ENCODE assay signal across 25 mouse cellular contexts in the genomic region with DNA sequence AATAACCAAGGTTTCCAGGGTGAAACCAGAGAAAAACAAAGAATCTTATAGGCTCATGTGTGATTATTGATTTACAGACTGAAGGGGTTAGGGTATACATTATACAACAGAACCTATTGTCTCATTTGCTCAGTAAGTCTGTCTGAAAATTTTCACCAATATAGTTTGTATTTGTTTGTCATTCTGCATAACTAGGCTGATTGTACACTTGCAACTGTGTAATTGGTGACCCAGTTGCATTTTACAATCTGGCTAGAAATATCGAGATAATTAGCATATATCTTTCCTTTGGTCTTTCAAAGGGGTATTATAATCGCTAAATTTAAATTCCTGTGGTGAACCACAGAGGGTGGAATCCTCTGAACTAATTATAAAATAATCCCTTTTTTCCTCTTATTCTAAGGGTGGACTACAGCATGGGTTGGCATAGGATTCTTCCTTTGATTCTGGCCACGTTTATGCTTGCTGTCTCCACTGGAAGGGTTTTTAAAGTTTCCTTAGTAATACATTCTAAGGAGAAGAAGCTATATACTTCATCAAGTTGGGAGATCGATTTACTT. TPM values are rescaled to one million over a fixed set of nuclear protein-coding genes. Genes with fewer than 3 reads are reported as not detected.
DNase-seq lines count a peak whose midpoint lies in the region; ATAC-seq and TF ChIP-seq lines count a peak whose summit lies in the region.
"Had no signal": no experiment of that assay in that cellular context is flagged by ENCODE, and none has a peak within 500 bp of the region (broad histone marks: within the 10 kb centered on the region; RNA-seq: fewer than 3 reads in every experiment).

No protein-coding gene starts in this region.

- 64% methylated on average over 4 of the region's 4 CpGs for whole genome bisulfite sequencing in embryonic facial prominence, embryonic 14.5 days
- 88% methylated on average over 4 of the region's 4 CpGs for WGBS in embryonic facial prominence, embryonic 10.5 days
- WGBS in midbrain, embryonic 11.5 days = 80% methylated on average over 4 of the region's 4 CpGs
- 91% methylated on average over 4 of the region's 4 CpGs for WGBS in midbrain, embryonic 10.5 days
- WGBS in midbrain, embryonic 12.5 days = 63% methylated on average over 4 of the region's 4 CpGs
- 39% methylated on average over 4 of the region's 4 CpGs for WGBS in neural tube, embryonic 14.5 days

- H3K4me3 ChIP-seq in embryonic facial prominence, embryonic 14.5 days (ENCODE audit: low read depth, low read length) = no peak overlapping the region
- H3K4me3 ChIP-seq in embryonic facial prominence, embryonic 10.5 days = no peak overlapping the region
- H3K4me3 ChIP-seq in midbrain, embryonic 11.5 days (ENCODE audit: low read depth, low read length) = no peak overlapping the region
- no peak overlapping the region for H3K4me3 ChIP-seq in midbrain, embryonic 10.5 days
- H3K4me3 ChIP-seq in midbrain, embryonic 12.5 days = no peak overlapping the region
- H3K4me3 ChIP-seq in neural tube, embryonic 14.5 days (ENCODE audit: low read depth, low read length) = no peak overlapping the region
- no peak overlapping the region for H3K4me3 ChIP-seq in layer of hippocampus, adult 2 months
- H3K4me3 ChIP-seq: erythroblast, embryonic 14.5 days; hindbrain, embryonic 15.5 days; kidney, embryonic 15.5 days; limb, embryonic 12.5 days; liver, embryonic 12.5 days; lung, embryonic 15.5 days had no signal

- no peak overlapping the region for H3K27ac ChIP-seq in embryonic facial prominence, embryonic 14.5 days (replicated peaks; ENCODE audit: low read depth, low read length)
- H3K27ac ChIP-seq in embryonic facial prominence, embryonic 10.5 days (replicated peaks) = no peak overlapping the region
- H3K27ac ChIP-seq in midbrain, embryonic 11.5 days (ENCODE audit: low read depth, low read length) = no peak overlapping the region
- H3K27ac ChIP-seq in midbrain, embryonic 10.5 days (replicated peaks) = no peak overlapping the region
- no peak overlapping the region for H3K27ac ChIP-seq in midbrain, embryonic 12.5 days (replicated peaks)
- no peak overlapping the region for H3K27ac ChIP-seq in neural tube, embryonic 14.5 days (ENCODE audit: low read depth, low read length)
- H3K27ac ChIP-seq in layer of hippocampus, adult 2 months = no peak overlapping the region; the same call in 1 of the 2 replicates
- H3K27ac ChIP-seq: hindbrain, embryonic 15.5 days; kidney, embryonic 15.5 days; limb, embryonic 12.5 days; liver, embryonic 12.5 days; lung, embryonic 15.5 days had no signal

- no peak overlapping the region for H3K4me2 ChIP-seq in embryonic facial prominence, embryonic 14.5 days (ENCODE audit: low read depth, low read length)
- no peak overlapping the region for H3K4me2 ChIP-seq in midbrain, embryonic 11.5 days
- H3K4me2 ChIP-seq in midbrain, embryonic 12.5 days (replicated peaks) = no peak overlapping the region
- H3K4me2 ChIP-seq in neural tube, embryonic 14.5 days (ENCODE audit: low read depth, low read length) = no peak overlapping the region
- H3K4me2 ChIP-seq: hindbrain, embryonic 15.5 days; kidney, embryonic 15.5 days; limb, embryonic 12.5 days; liver, embryonic 12.5 days; lung, embryonic 15.5 days had no signal

- H3K9ac ChIP-seq in embryonic facial prominence, embryonic 14.5 days (ENCODE audit: low read depth, low read length) = no peak overlapping the region
- no peak overlapping the region for H3K9ac ChIP-seq in midbrain, embryonic 11.5 days (ENCODE audit: low read length)
- H3K9ac ChIP-seq in midbrain, embryonic 12.5 days (replicated peaks) = no peak overlapping the region
- H3K9ac ChIP-seq in neural tube, embryonic 14.5 days (replicated peaks; ENCODE audit: low read depth, low read length) = no peak overlapping the region
- H3K9ac ChIP-seq: hindbrain, embryonic 15.5 days; kidney, embryonic 15.5 days; limb, embryonic 12.5 days; liver, embryonic 12.5 days; lung, embryonic 15.5 days had no signal

- H3K27me3 ChIP-seq in embryonic facial prominence, embryonic 14.5 days (replicated peaks; ENCODE audit: control insufficient read depth, insufficient read depth, low read length) = no peaks in the 10 kb centered on the region
- H3K27me3 ChIP-seq in embryonic facial prominence, embryonic 10.5 days (replicated peaks; ENCODE audit: low read depth, poor library complexity, severe bottlenecking) = no peaks in the 10 kb centered on the region
- H3K27me3 ChIP-seq in midbrain, embryonic 11.5 days (ENCODE audit: control insufficient read depth, insufficient read depth, low read length) = no peaks in the 10 kb centered on the region
- H3K27me3 ChIP-seq in midbrain, embryonic 10.5 days (ENCODE audit: low read depth, poor library complexity, severe bottlenecking) = no peaks in the 10 kb centered on the region
- no peaks in the 10 kb centered on the region for H3K27me3 ChIP-seq in midbrain, embryonic 12.5 days
- no peaks in the 10 kb centered on the region for H3K27me3 ChIP-seq in neural tube, embryonic 14.5 days (ENCODE audit: control insufficient read depth, insufficient read depth, low read length)
- H3K27me3 ChIP-seq: hindbrain, embryonic 15.5 days; kidney, embryonic 15.5 days; limb, embryonic 12.5 days; liver, embryonic 12.5 days; lung, embryonic 15.5 days had no signal

- no peak for DNase-seq in embryonic facial prominence, embryonic 14.5 days (ENCODE audit: low spot score)
- no peak for DNase-seq in embryonic facial prominence, embryonic 10.5 days (ENCODE audit: low spot score)
- DNase-seq in midbrain, embryonic 11.5 days (ENCODE audit: low spot score, missing footprints) = no peak
- no peak for DNase-seq in midbrain, embryonic 10.5 days (ENCODE audit: low spot score)
- DNase-seq in layer of hippocampus, adult 2 months (ENCODE audit: low spot score in 2 of 2) = no peak
- no peak for DNase-seq in cerebellum, adult 11-12 months
- DNase-seq: adrenal gland, postnatal 10 days; cerebellum, postnatal 14 days; gastrocnemius, postnatal 36 days; kidney, postnatal 4 days; lung, postnatal 4 days; right cerebral cortex, postnatal 25 days; thymus, postnatal 36 days had no signal

- no peaks in the 10 kb centered on the region for H3K36me3 ChIP-seq in embryonic facial prominence, embryonic 14.5 days (ENCODE audit: control insufficient read depth, insufficient read depth, low read length)
- H3K36me3 ChIP-seq in embryonic facial prominence, embryonic 10.5 days (replicated peaks) = no peaks in the 10 kb centered on the region
- no peaks in the 10 kb centered on the region for H3K36me3 ChIP-seq in midbrain, embryonic 11.5 days (ENCODE audit: control insufficient read depth, insufficient read depth, low read length)
- no peaks in the 10 kb centered on the region for H3K36me3 ChIP-seq in midbrain, embryonic 10.5 days
- no peaks in the 10 kb centered on the region for H3K36me3 ChIP-seq in midbrain, embryonic 12.5 days
- H3K36me3 ChIP-seq in neural tube, embryonic 14.5 days (ENCODE audit: control insufficient read depth, insufficient read depth, low read length) = no peaks in the 10 kb centered on the region
- H3K36me3 ChIP-seq: hindbrain, embryonic 15.5 days; kidney, embryonic 15.5 days; limb, embryonic 12.5 days; liver, embryonic 12.5 days; lung, embryonic 15.5 days had no signal

- peak; percentile 12; the same call in 1 of the 2 replicates for ATAC-seq in embryonic facial prominence, embryonic 14.5 days (ENCODE audit: low read depth)
- 0 out of 2 replicates have a peak, but pooled peaks have one; percentile 33 for ATAC-seq in midbrain, embryonic 11.5 days (ENCODE audit: low FRiP score)
- ATAC-seq in midbrain, embryonic 12.5 days (ENCODE audit: low FRiP score, low read depth) = peak; percentile 57
- ATAC-seq in neural tube, embryonic 14.5 days (ENCODE audit: low read depth) = peak; percentile 47; the same call in 1 of the 2 replicates
- ATAC-seq: activated CD4-positive, CD25-positive, alpha-beta regulatory T cell, adult 4 months; CD4-positive, CD25-positive, alpha-beta regulatory T cell, adult 4 months; intestine, postnatal 0 days; liver, embryonic 12.5 days had no signal

- TF ChIP-seq CTCF in layer of hippocampus, adult 2 months (conservative IDR thresholded peaks at IDR 0.05) = no peak

- H3K9me3 ChIP-seq in embryonic facial prominence, embryonic 14.5 days (ENCODE audit: control insufficient read depth, low read length) = no peaks in the 10 kb centered on the region
- H3K9me3 ChIP-seq in embryonic facial prominence, embryonic 10.5 days = no peaks in the 10 kb centered on the region
- H3K9me3 ChIP-seq in midbrain, embryonic 11.5 days (ENCODE audit: control insufficient read depth, low read length) = no peaks in the 10 kb centered on the region
- H3K9me3 ChIP-seq in midbrain, embryonic 10.5 days (replicated peaks) = no peaks in the 10 kb centered on the region
- H3K9me3 ChIP-seq in midbrain, embryonic 12.5 days = no peaks in the 10 kb centered on the region
- H3K9me3 ChIP-seq in neural tube, embryonic 14.5 days (ENCODE audit: control insufficient read depth, low read length) = no peaks in the 10 kb centered on the region
- H3K9me3 ChIP-seq: hindbrain, embryonic 15.5 days; kidney, embryonic 15.5 days; limb, embryonic 12.5 days; liver, embryonic 12.5 days; lung, embryonic 15.5 days had no signal

- no peaks in the 10 kb centered on the region for H3K4me1 ChIP-seq in embryonic facial prominence, embryonic 14.5 days (ENCODE audit: control insufficient read depth, insufficient read depth, low read length)
- H3K4me1 ChIP-seq in embryonic facial prominence, embryonic 10.5 days = no peaks in the 10 kb centered on the region
- no peaks in the 10 kb centered on the region for H3K4me1 ChIP-seq in midbrain, embryonic 11.5 days (ENCODE audit: control insufficient read depth, insufficient read depth, low read length)
- no peaks in the 10 kb centered on the region for H3K4me1 ChIP-seq in midbrain, embryonic 10.5 days
- no peaks in the 10 kb centered on the region for H3K4me1 ChIP-seq in midbrain, embryonic 12.5 days
- no peaks in the 10 kb centered on the region for H3K4me1 ChIP-seq in neural tube, embryonic 14.5 days (ENCODE audit: control insufficient read depth, insufficient read depth, low read length)
- H3K4me1 ChIP-seq: hindbrain, embryonic 15.5 days; kidney, embryonic 15.5 days; limb, embryonic 12.5 days; liver, embryonic 12.5 days; lung, embryonic 15.5 days had no signal

RNA-seq across cellular contexts. Expression of gene Dnah7a, which starts 34.3 kb away (rescaled TPM):
- 1.8 and 2.2 TPM in 2 replicates for polyA plus RNA-seq in embryonic facial prominence, embryonic 14.5 days (2014; fragmentation: Nextera tagmentation; extraction: Ambion mirVana)
- polyA plus RNA-seq in embryonic facial prominence, embryonic 10.5 days (2016; fragmentation: Nextera tagmentation; extraction: Ambion mirVana) = 6.9 and 7.2 TPM in 2 replicates
- polyA plus RNA-seq in midbrain, embryonic 11.5 days (2014; fragmentation: Nextera tagmentation; extraction: Ambion mirVana) = 6.9 and 10.1 TPM in 2 replicates
- 8.5 and 9.3 TPM in 2 replicates for polyA plus RNA-seq in midbrain, embryonic 10.5 days (2016; fragmentation: Nextera tagmentation; extraction: Ambion mirVana)
- polyA plus RNA-seq in midbrain, embryonic 12.5 days (2016; fragmentation: Nextera tagmentation; extraction: Ambion mirVana) = 7.2 TPM in 2 replicates
- 14.3 and 17.9 TPM in 2 replicates for polyA plus RNA-seq in neural tube, embryonic 14.5 days (2014; fragmentation: Nextera tagmentation; extraction: Ambion mirVana)
- 1 to 10 TPM; 4.2 to 5.2 TPM for total RNA-seq in layer of hippocampus, adult 2 months (2021)
- total RNA-seq: gastrocnemius, postnatal 36 days had no signal
- polyA plus RNA-seq: erythroblast, embryonic 14.5 days; liver, embryonic 12.5 days; spleen, adult 2 months had no signal

RNA-seq across cellular contexts. Expression of gene Stk17b, which starts 44.2 kb away (rescaled TPM):
- polyA plus RNA-seq in embryonic facial prominence, embryonic 14.5 days (2014; fragmentation: Nextera tagmentation; extraction: Ambion mirVana) = 15.2 and 19.6 TPM in 2 replicates
- 7.4 and 8.2 TPM in 2 replicates for polyA plus RNA-seq in embryonic facial prominence, embryonic 10.5 days (2016; fragmentation: Nextera tagmentation; extraction: Ambion mirVana)
- 9.9 and 10.0 TPM in 2 replicates for polyA plus RNA-seq in midbrain, embryonic 11.5 days (2014; fragmentation: Nextera tagmentation; extraction: Ambion mirVana)
- 8.3 and 9.6 TPM in 2 replicates for polyA plus RNA-seq in midbrain, embryonic 10.5 days (2016; fragmentation: Nextera tagmentation; extraction: Ambion mirVana)
- 8.7 and 10.4 TPM in 2 replicates for polyA plus RNA-seq in midbrain, embryonic 12.5 days (2016; fragmentation: Nextera tagmentation; extraction: Ambion mirVana)
- polyA plus RNA-seq in neural tube, embryonic 14.5 days (2014; fragmentation: Nextera tagmentation; extraction: Ambion mirVana) = 5.5 and 6.9 TPM in 2 replicates
- total RNA-seq in layer of hippocampus, adult 2 months (2021) = 1 to 10 TPM; 2.7 to 5.2 TPM
